Mouse (Mus musculus): Measurements from ENCODE around the gene Cggbp1. TPM values are rescaled to one million over a fixed set of nuclear protein-coding genes. Genes with fewer than 3 reads are reported as not detected.

Gene Cggbp1
- polyA plus RNA-seq, 1 experiment from 2014 or later = 58.3 TPM

- no peak overlapping the region for H3K27ac ChIP-seq (ENCODE audit: low read depth, low read length)
- WGBS = 62% methylated on average over 5 of the region's 5 CpGs
- H3K4me1 ChIP-seq (replicated peaks; ENCODE audit: control insufficient read depth, insufficient read depth, low read length) = peaks cover 7% of the 10 kb centered on the region
- no peak overlapping the region for H3K4me3 ChIP-seq (ENCODE audit: low read depth, low read length)
- no peaks in the 10 kb centered on the region for H3K36me3 ChIP-seq (ENCODE audit: control insufficient read depth, insufficient read depth, low read length)
- no peaks in the 10 kb centered on the region for H3K27me3 ChIP-seq (replicated peaks; ENCODE audit: control insufficient read depth, insufficient read depth, low read length)
- DNase-seq (ENCODE audit: low spot score) (no peak), ATAC-seq (replicated peaks; ENCODE audit: low FRiP score) (peak; percentile 80)
- H3K9me3 ChIP-seq (ENCODE audit: control insufficient read depth, low read length) = no peaks in the 10 kb centered on the region
- peak overlapping the region; percentile 43 for H3K4me2 ChIP-seq
- no peak overlapping the region for H3K9ac ChIP-seq (ENCODE audit: low read depth, low read length)
Measured at GRCm38 (mm10) chr16:64841481-64842373, 10.1 kb upstream of the Cggbp1 start.

GRCm38 (mm10) chr16:64842374-64842729, 9.4 kb upstream of the Cggbp1 start:
- no peak for DNase-seq (ENCODE audit: low spot score)
- Histone ChIP-seq H3K27ac (ENCODE audit: low read depth, low read length) (no peak overlapping the region), H3K27me3 (replicated peaks; ENCODE audit: control insufficient read depth, insufficient read depth, low read length) (no peaks in the 10 kb centered on the region), H3K36me3 (ENCODE audit: control insufficient read depth, insufficient read depth, low read length) (no peaks in the 10 kb centered on the region), H3K9me3 (ENCODE audit: control insufficient read depth, low read length) (no peaks in the 10 kb centered on the region), H3K4me2 (peak overlapping the region; percentile 43), H3K4me1 (replicated peaks; ENCODE audit: control insufficient read depth, insufficient read depth, low read length) (peaks cover 7% of the 10 kb centered on the region), H3K9ac (ENCODE audit: low read depth, low read length) (no peak overlapping the region), H3K4me3 (ENCODE audit: low read depth, low read length) (no peak overlapping the region)
- WGBS = 82% methylated on average over 3 of the region's 3 CpGs
- ATAC-seq (replicated peaks; ENCODE audit: low FRiP score) = no peak

- Histone ChIP-seq H3K4me3 (ENCODE audit: low read depth, low read length) (no peak overlapping the region), H3K4me2 (no peak overlapping the region), H3K36me3 (ENCODE audit: control insufficient read depth, insufficient read depth, low read length) (no peaks in the 10 kb centered on the region), H3K9ac (ENCODE audit: low read depth, low read length) (no peak overlapping the region), H3K27me3 (replicated peaks; ENCODE audit: control insufficient read depth, insufficient read depth, low read length) (no peaks in the 10 kb centered on the region), H3K9me3 (ENCODE audit: control insufficient read depth, low read length) (no peaks in the 10 kb centered on the region), H3K27ac (ENCODE audit: low read depth, low read length) (no peak overlapping the region), H3K4me1 (replicated peaks; ENCODE audit: control insufficient read depth, insufficient read depth, low read length) (peaks cover 2% of the 10 kb centered on the region)
- ATAC-seq (replicated peaks; ENCODE audit: low FRiP score) (no peak), DNase-seq (ENCODE audit: low spot score) (no peak)
- 83% methylated on average over 8 of the region's 8 CpGs for WGBS
Measured at GRCm38 (mm10) chr16:64845947-64846346, 5.8 kb upstream of the Cggbp1 start.

GRCm38 (mm10) chr16:64850287-64851084, 1.3 kb upstream of the Cggbp1 start:
- Histone ChIP-seq H3K27me3 (replicated peaks; ENCODE audit: control insufficient read depth, insufficient read depth, low read length) (no peaks in the 10 kb centered on the region), H3K4me3 (ENCODE audit: low read depth, low read length) (peak overlapping the region; percentile 95), H3K9me3 (ENCODE audit: control insufficient read depth, low read length) (no peaks in the 10 kb centered on the region), H3K4me1 (replicated peaks; ENCODE audit: control insufficient read depth, insufficient read depth, low read length) (peaks cover 7% of the 10 kb centered on the region), H3K4me2 (peak overlapping the region; percentile 78), H3K9ac (ENCODE audit: low read depth, low read length) (peak overlapping the region; percentile 91), H3K36me3 (ENCODE audit: control insufficient read depth, insufficient read depth, low read length) (peaks cover 3% of the 10 kb centered on the region; the same call in 1 of the 2 replicates), H3K27ac (ENCODE audit: low read depth, low read length) (peak overlapping the region; percentile 91)
- ATAC-seq (replicated peaks; ENCODE audit: low FRiP score) (peak; percentile 5), DNase-seq (ENCODE audit: low spot score) (peak; percentile 67)
- 1% methylated on average over 16 of the region's 16 CpGs for WGBS

GRCm38 (mm10) chr16:64851085-64851562, 672 bp upstream of the Cggbp1 start:
- peak; percentile 32 for ATAC-seq (replicated peaks; ENCODE audit: low FRiP score)
- peak; percentile 65 for DNase-seq (ENCODE audit: low spot score)
- under 1% methylated on average over 45 of the region's 45 CpGs for WGBS

GRCm38 (mm10) chr16:64852441-64852871, 660 bp downstream of the Cggbp1 start:
- no peaks in the 10 kb centered on the region for H3K9me3 ChIP-seq (ENCODE audit: control insufficient read depth, low read length)
- peak overlapping the region; percentile 96 for H3K27ac ChIP-seq (ENCODE audit: low read depth, low read length)
- 0% methylated on average over 35 of the region's 53 CpGs for WGBS
- peak overlapping the region; percentile 95 for H3K4me3 ChIP-seq (ENCODE audit: low read depth, low read length)
- peaks cover 7% of the 10 kb centered on the region for H3K4me1 ChIP-seq (replicated peaks; ENCODE audit: control insufficient read depth, insufficient read depth, low read length)
- ATAC-seq (replicated peaks; ENCODE audit: low FRiP score) (peak; percentile 24), DNase-seq (ENCODE audit: low spot score) (peak; percentile 58)
- peaks cover 12% of the 10 kb centered on the region for H3K36me3 ChIP-seq (ENCODE audit: control insufficient read depth, insufficient read depth, low read length)
- H3K4me2 ChIP-seq = peak overlapping the region; percentile 84
- no peaks in the 10 kb centered on the region for H3K27me3 ChIP-seq (replicated peaks; ENCODE audit: control insufficient read depth, insufficient read depth, low read length)
- H3K9ac ChIP-seq (ENCODE audit: low read depth, low read length) = peak overlapping the region; percentile 92

More at GRCm38 (mm10) chr16:64851085-64851562, 672 bp upstream of the Cggbp1 start:
- Histone ChIP-seq H3K4me2 (peak overlapping the region; percentile 78), H3K36me3 (ENCODE audit: control insufficient read depth, insufficient read depth, low read length) (peaks cover 10% of the 10 kb centered on the region), H3K9me3 (ENCODE audit: control insufficient read depth, low read length) (no peaks in the 10 kb centered on the region), H3K27me3 (replicated peaks; ENCODE audit: control insufficient read depth, insufficient read depth, low read length) (no peaks in the 10 kb centered on the region), H3K27ac (ENCODE audit: low read depth, low read length) (peak overlapping the region; percentile 91), H3K9ac (ENCODE audit: low read depth, low read length) (peak overlapping the region; percentile 91), H3K4me1 (replicated peaks; ENCODE audit: control insufficient read depth, insufficient read depth, low read length) (peaks cover 7% of the 10 kb centered on the region), H3K4me3 (ENCODE audit: low read depth, low read length) (peak overlapping the region; percentile 95)

- peak overlapping the region; percentile 84 for H3K4me2 ChIP-seq
- H3K36me3 ChIP-seq (ENCODE audit: control insufficient read depth, insufficient read depth, low read length) = peaks cover 12% of the 10 kb centered on the region
- ATAC-seq (replicated peaks; ENCODE audit: low FRiP score) = no peak
- DNase-seq (ENCODE audit: low spot score) = no peak
- H3K27ac ChIP-seq (ENCODE audit: low read depth, low read length) = peak overlapping the region; percentile 96
- H3K4me3 ChIP-seq (ENCODE audit: low read depth, low read length) = peak overlapping the region; percentile 95
- WGBS = 4% methylated on average over 14 of the region's 14 CpGs
- H3K4me1 ChIP-seq (replicated peaks; ENCODE audit: control insufficient read depth, insufficient read depth, low read length) = peaks cover 7% of the 10 kb centered on the region
- H3K27me3 ChIP-seq (replicated peaks; ENCODE audit: control insufficient read depth, insufficient read depth, low read length) = no peaks in the 10 kb centered on the region
- H3K9me3 ChIP-seq (ENCODE audit: control insufficient read depth, low read length) = no peaks in the 10 kb centered on the region
- peak overlapping the region; percentile 92 for H3K9ac ChIP-seq (ENCODE audit: low read depth, low read length)
Measured at GRCm38 (mm10) chr16:64852891-64853290, 1.1 kb downstream of the Cggbp1 start.

GRCm38 (mm10) chr16:64856946-64857345, 5.2 kb downstream of the Cggbp1 start:
- Histone ChIP-seq H3K36me3 (ENCODE audit: control insufficient read depth, insufficient read depth, low read length) (peaks cover 12% of the 10 kb centered on the region), H3K9ac (ENCODE audit: low read depth, low read length) (no peak overlapping the region), H3K9me3 (ENCODE audit: control insufficient read depth, low read length) (no peaks in the 10 kb centered on the region), H3K4me3 (ENCODE audit: low read depth, low read length) (no peak overlapping the region), H3K4me2 (no peak overlapping the region), H3K4me1 (replicated peaks; ENCODE audit: control insufficient read depth, insufficient read depth, low read length) (peaks cover 7% of the 10 kb centered on the region), H3K27me3 (replicated peaks; ENCODE audit: control insufficient read depth, insufficient read depth, low read length) (no peaks in the 10 kb centered on the region), H3K27ac (ENCODE audit: low read depth, low read length) (no peak overlapping the region)
- no peak for ATAC-seq (replicated peaks; ENCODE audit: low FRiP score)
- 87% methylated on average over 3 of the region's 3 CpGs for WGBS
- no peak for DNase-seq (ENCODE audit: low spot score)
